Mouse (Mus musculus) G1E (cell line): ENCODE measurements around the gene Ppp3cb. TPM values are rescaled to one million over a fixed set of nuclear protein-coding genes. Genes with fewer than 3 reads are reported as not detected.

Experiments
- ATAC-seq: 2 replicates; pipeline ENCODE4 v1.8.0; 2016; ENCODE audit warnings: mild to moderate bottlenecking; ENCODE audit not compliant: insufficient number of reproducible peaks, poor library complexity, low FRiP score, severe bottlenecking; ENCODE audit errors: extremely low read depth
- DNase-seq: peaks from one replicate; pipeline ENCODE4 v3.0.0; 2012; ENCODE audit warnings: low spot score
- H3K27me3 ChIP-seq: 2 replicates; pipeline ENCODE4 v1.6.1; 2012; ENCODE audit warnings: mild to moderate bottlenecking, low read length, inconsistent platforms; ENCODE audit not compliant: insufficient read depth
- H3K36me3 ChIP-seq: replicated peaks from 2 replicates; pipeline ENCODE3; 2012; ENCODE audit warnings: mild to moderate bottlenecking, inconsistent platforms
- H3K4me1 ChIP-seq: 2 replicates; pipeline ENCODE4 v1.6.1; 2012; ENCODE audit warnings: low read depth, low read length, inconsistent platforms, mixed read lengths; ENCODE audit not compliant: insufficient read depth
- H3K4me3 ChIP-seq: 2 replicates; pipeline ENCODE4 v1.5.1; 2012; ENCODE audit warnings: low read depth, mild to moderate bottlenecking, inconsistent platforms, low read length, moderate library complexity, mixed read lengths
- H3K9me3 ChIP-seq: replicated peaks from 2 replicates; pipeline ENCODE4 v1.6.1; 2012; ENCODE audit warnings: inconsistent platforms
- CTCF ChIP-seq: IDR thresholded peaks from 2 replicates; pipeline ENCODE4 v1.5.1; 2012; ENCODE audit warnings: low read depth, low read length, inconsistent platforms, mixed read lengths
- GATA1 ChIP-seq: IDR thresholded peaks from 2 replicates; pipeline ENCODE4 v1.6.1; 2012; ENCODE audit warnings: borderline replicate concordance, low read length, inconsistent platforms, mixed read lengths
- GATA2 ChIP-seq: IDR thresholded peaks from 2 replicates; pipeline ENCODE4 v1.6.1; 2012; ENCODE audit warnings: low read depth, low read length, inconsistent platforms, borderline replicate concordance
- POLR2AphosphoS5 ChIP-seq: IDR thresholded peaks from 2 replicates; pipeline ENCODE4 v1.6.1; 2012; ENCODE audit warnings: low read depth, low read length, inconsistent platforms; ENCODE audit not compliant: insufficient replicate concordance
- TAL1 ChIP-seq: conservative IDR thresholded peaks from 2 replicates; pipeline ENCODE4 v1.6.1; 2012; ENCODE audit warnings: low read depth, low read length, inconsistent platforms, mixed read lengths
- polyA plus RNA-seq: library from polyadenylated mRNA; stranded (reverse); fragments of >175 nt; gene quantifications from 2 replicates; pipeline ENCODE4 v1.2.3, GENCODE M21; 2012
- total RNA-seq, 2 experiments: library from RNA; stranded (forward) in 1 of 2; stranded (reverse) in 1 of 2; fragments of 200-1000 nt in 1 of 2; fragments of >200 nt in 1 of 2; fragmentation: Nextera tagmentation in 1 of 2; gene quantifications; 2 replicates each; pipeline ENCODE4 v1.2.3; 2014 to 2017

Ppp3cb gene
- total and polyA plus RNA-seq, 3 experiments = 4.4 to 249 (median 68.9) TPM

DNA sequence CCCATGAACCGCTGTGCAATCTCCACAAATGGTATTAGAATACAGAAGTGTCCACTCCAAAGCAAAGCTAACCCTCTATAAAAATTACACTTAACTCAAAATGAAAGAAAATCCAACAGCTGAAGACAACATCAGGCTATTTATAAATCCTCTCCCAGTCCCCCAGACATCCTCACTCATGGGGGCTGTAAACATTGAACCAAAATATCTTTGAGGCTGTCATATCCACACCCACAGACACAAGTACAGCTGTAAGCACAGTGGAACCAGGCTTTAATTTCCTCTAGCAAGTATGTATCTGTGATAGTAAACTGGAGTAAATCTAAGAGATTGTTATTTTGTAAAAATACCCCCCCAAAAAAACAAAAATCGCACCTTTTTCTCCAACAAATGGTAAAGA is 26.2 kb downstream of the Ppp3cb start:
- Histone ChIP-seq H3K36me3 (peaks cover 42% of the 10 kb centered on the region), H3K9me3 (no peaks in the 10 kb centered on the region), H3K4me1 (no peaks in the 10 kb centered on the region), H3K27me3 (no peaks in the 10 kb centered on the region), H3K4me3 (no peak overlapping the region)
- TF ChIP-seq GATA1 (no peak), TAL1 (no peak), GATA2 (no peak)
- ATAC-seq (no peak), DNase-seq (no peak)

GRCm38 (mm10) chr14:20508424-20508823 is 37.9 kb downstream of the Ppp3cb start:
- ATAC-seq = no peak
- DNase-seq = no peak
- Histone ChIP-seq H3K4me1 (peaks cover 2% of the 10 kb centered on the region; the same call in 1 of the 2 replicates), H3K4me3 (no peak overlapping the region), H3K27me3 (no peaks in the 10 kb centered on the region), H3K9me3 (no peaks in the 10 kb centered on the region), H3K36me3 (peaks cover 39% of the 10 kb centered on the region)
- TF ChIP-seq GATA2 (no peak), GATA1 (no peak)

- no peak for DNase-seq
- no peaks in the 10 kb centered on the region for H3K27me3 ChIP-seq
- TF ChIP-seq GATA1 = no peak
- no peak for TF ChIP-seq POLR2AphosphoS5
- no peak for TF ChIP-seq GATA2
- H3K36me3 ChIP-seq = peaks cover 40% of the 10 kb centered on the region
- peaks cover 3% of the 10 kb centered on the region; the same call in 1 of the 2 replicates for H3K4me1 ChIP-seq
- no peak for ATAC-seq
- H3K4me3 ChIP-seq = no peak overlapping the region
- H3K9me3 ChIP-seq = no peaks in the 10 kb centered on the region
Measured at GRCm38 (mm10) chr14:20502966-20503365, 43.4 kb downstream of the Ppp3cb start.

DNA sequence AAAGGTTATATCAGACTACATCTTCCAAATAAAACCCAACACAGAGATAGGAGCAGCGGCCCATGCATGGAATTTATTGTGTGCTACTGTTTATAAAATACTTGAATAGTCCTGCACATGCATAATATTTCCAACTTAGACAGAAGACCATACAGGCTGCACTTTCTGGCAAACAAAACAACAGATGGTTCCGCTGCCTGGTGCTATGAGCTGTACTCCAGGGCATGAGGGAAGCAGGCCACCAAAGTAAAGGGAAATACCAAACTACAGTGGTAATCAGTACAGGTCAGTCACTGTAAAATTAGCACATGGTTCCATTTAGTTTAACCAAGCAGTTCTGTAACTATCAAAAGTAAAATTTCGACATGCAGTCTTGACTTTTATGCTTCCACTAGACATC is 46.4 kb downstream of the Ppp3cb start:
- ATAC-seq = no peak
- Histone ChIP-seq H3K9me3 (no peaks in the 10 kb centered on the region), H3K36me3 (peaks cover 50% of the 10 kb centered on the region), H3K4me1 (peaks cover 3% of the 10 kb centered on the region; the same call in 1 of the 2 replicates), H3K4me3 (no peak overlapping the region), H3K27me3 (no peaks in the 10 kb centered on the region)
- TF ChIP-seq GATA2 (no peak), CTCF (no peak), POLR2AphosphoS5 (no peak), TAL1 (no peak), GATA1 (no peak)
- no peak for DNase-seq

DNA sequence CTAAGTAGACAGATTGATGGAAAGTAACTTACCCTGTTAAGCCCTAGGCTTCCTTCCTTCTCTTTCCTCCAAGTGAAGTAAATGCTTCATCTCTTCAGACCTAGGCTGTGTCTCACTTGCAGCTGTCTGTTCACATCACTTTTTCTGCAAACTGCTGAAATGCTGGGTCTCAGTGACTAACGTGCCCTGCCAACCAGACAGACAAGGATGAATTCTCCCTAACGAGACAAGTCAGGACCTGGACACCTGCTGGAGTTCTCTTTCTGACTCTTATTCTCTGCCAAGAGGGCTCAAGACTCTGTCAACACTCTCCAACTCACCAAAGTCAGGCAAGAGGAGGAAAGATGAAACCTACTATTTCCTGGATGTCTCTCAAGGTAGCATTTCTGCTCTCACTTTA is 49.8 kb downstream of the Ppp3cb start, which contains the start of gene Mss51:
Gene Mss51, minus strand, starts transcription at position 299 of the 400 bp plus-strand sequence.
- Histone ChIP-seq H3K27me3 (no peaks in the 10 kb centered on the region), H3K4me3 (no peak within 1 kb of the TSS), H3K4me1 (no peaks in the 10 kb centered on the region), H3K36me3 (peaks cover 52% of the 10 kb centered on the region), H3K9me3 (no peaks in the 10 kb centered on the region)
- DNase-seq (no peak), ATAC-seq (no peak)
- TF ChIP-seq GATA2 (no peak), CTCF (no peak), POLR2AphosphoS5 (no peak)

GRCm38 (mm10) chr14:20486031-20486430 is 60.3 kb downstream of the Ppp3cb start:
- DNase-seq (no peak), ATAC-seq (no peak)
- peaks cover 44% of the 10 kb centered on the region for H3K36me3 ChIP-seq
- H3K9me3 ChIP-seq = no peaks in the 10 kb centered on the region
- H3K4me1 ChIP-seq = peaks cover 7% of the 10 kb centered on the region
- TF ChIP-seq POLR2AphosphoS5 (no peak), GATA2 (no peak), GATA1 (no peak), TAL1 (no peak), CTCF (no peak)
- no peak overlapping the region for H3K4me3 ChIP-seq
- H3K27me3 ChIP-seq = no peaks in the 10 kb centered on the region
